Mouse (Mus musculus) small intestine, adult 2 months (tissue): ENCODE data around the gene Trim25. TPM values are rescaled to one million over a fixed set of nuclear protein-coding genes. Genes with fewer than 3 reads are reported as not detected.
A peak's percentile ranks its signal among the peaks of the same experiment; 100 is the strongest.

Experiments used
- H3K27ac ChIP-seq: fragments of 200-500 bp; 2 replicates; pipeline ENCODE4 v1.5.1; 2012; ENCODE audit warnings: low read depth, low read length, control low read depth, inconsistent platforms; ENCODE audit not compliant: insufficient read depth
- H3K27me3 ChIP-seq: fragments of 200-500 bp; 2 replicates; pipeline ENCODE4 v1.6.1; 2012; ENCODE audit warnings: mild to moderate bottlenecking, moderate library complexity, low read length, inconsistent platforms; ENCODE audit not compliant: control insufficient read depth, insufficient read depth
- H3K36me3 ChIP-seq: fragments of 200-500 bp; 2 replicates; pipeline ENCODE4 v1.6.1; 2012; ENCODE audit warnings: mild to moderate bottlenecking, low read length, control low read depth, inconsistent platforms; ENCODE audit not compliant: control insufficient read depth, insufficient read depth
- H3K4me1 ChIP-seq: fragments of 200-500 bp; 2 replicates; pipeline ENCODE4 v1.6.1; 2012; ENCODE audit warnings: low read length, inconsistent platforms, mixed read lengths; ENCODE audit not compliant: control insufficient read depth, insufficient read depth, insufficient read length
- H3K4me3 ChIP-seq: fragments of 200-500 bp; 2 replicates; pipeline ENCODE4 v1.5.1; 2012; ENCODE audit warnings: low read depth, mild to moderate bottlenecking, control low read depth, inconsistent platforms, low read length, moderate library complexity
- CTCF ChIP-seq: fragments of 200-500 bp; IDR thresholded peaks from 2 replicates; pipeline ENCODE4 v1.5.1; 2012; ENCODE audit warnings: low read depth, mild to moderate bottlenecking, control low read depth, inconsistent platforms, low read length, moderate library complexity, mixed read lengths; ENCODE audit not compliant: insufficient replicate concordance, insufficient read length; ENCODE audit errors: extremely low read depth
- POLR2A ChIP-seq: fragments of 200-500 bp; IDR thresholded peaks from 2 replicates; pipeline ENCODE4 v1.6.1; 2012; ENCODE audit warnings: low read depth, mild to moderate bottlenecking, control low read depth, inconsistent platforms, low read length, moderate library complexity
- WGBS: fragments of 180-500 bp; shearing (Covaris S2); methylation state at CpG from one replicate; pipeline ENCODE4 v1.1.7; 2018; 5-methylcytosine and 5-hydroxymethylcytosine counted together
- polyA plus RNA-seq: library from polyadenylated mRNA; depleted of rRNA; stranded (reverse); fragments of >200 nt; gene quantifications from 2 replicates; pipeline ENCODE4 v1.2.3, GENCODE M21; 2012

The Trim25 gene
- polyA plus RNA-seq, 1 experiment, result 129 TPM

DNA sequence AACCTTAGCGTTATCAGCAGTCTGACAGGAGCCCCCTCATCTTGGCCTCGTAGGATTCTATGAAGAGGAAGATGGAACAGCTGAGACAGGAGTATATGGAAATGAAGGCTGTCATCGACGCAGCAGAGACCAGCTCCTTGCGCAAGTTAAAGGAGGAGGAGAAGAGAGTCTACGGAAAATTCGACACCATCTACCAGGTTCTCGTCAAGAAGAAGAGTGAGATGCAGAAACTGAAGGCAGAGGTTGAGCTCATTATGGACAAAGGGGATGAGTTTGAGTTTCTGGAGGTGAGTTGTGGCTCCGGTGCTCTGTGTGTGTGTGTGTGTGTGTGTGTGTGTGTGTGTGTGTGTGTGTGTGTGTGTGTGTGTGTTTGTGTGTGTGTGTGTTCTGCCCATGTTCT, 9.9 kb downstream of the Trim25 start:
- H3K36me3 ChIP-seq, result peaks cover 82% of the 10 kb centered on the region
- 78% methylated on average over 9 of the region's 9 CpGs for WGBS
- no peak overlapping the region for H3K4me3 ChIP-seq
- no peak for TF ChIP-seq POLR2A
- TF ChIP-seq CTCF, result no peak
- H3K27me3 ChIP-seq, result no peaks in the 10 kb centered on the region
- peaks cover 5% of the 10 kb centered on the region; the same call in 1 of the 2 replicates for H3K4me1 ChIP-seq
- no peak overlapping the region for H3K27ac ChIP-seq

DNA sequence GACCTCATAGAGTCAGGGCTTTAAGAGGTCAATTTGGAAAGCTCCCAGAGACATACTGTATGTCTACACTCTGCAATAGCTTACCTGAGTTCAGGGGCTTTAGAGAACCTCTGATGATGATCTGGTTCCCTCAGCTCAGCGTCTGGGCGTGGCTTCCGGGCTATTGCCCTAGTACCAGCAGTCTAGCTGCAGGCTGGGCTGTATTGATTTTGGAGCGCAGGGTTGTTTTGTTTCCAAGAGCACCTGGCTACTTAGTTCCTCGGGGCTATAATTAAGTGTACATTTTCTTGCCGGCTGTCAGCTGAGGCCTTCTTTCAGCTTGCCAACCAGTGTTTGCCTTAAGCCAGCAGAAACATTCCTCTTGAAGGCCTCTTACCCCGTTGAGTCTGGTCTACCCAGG, 10.3 kb downstream of the Trim25 start:
- peaks cover 5% of the 10 kb centered on the region; the same call in 1 of the 2 replicates for H3K4me1 ChIP-seq
- H3K4me3 ChIP-seq, result no peak overlapping the region
- 32% methylated on average over 7 of the region's 7 CpGs for WGBS
- peak overlapping the region; percentile 49 for H3K27ac ChIP-seq
- no peaks in the 10 kb centered on the region for H3K27me3 ChIP-seq
- TF ChIP-seq CTCF, result no peak
- no peak for TF ChIP-seq POLR2A
- peaks cover 85% of the 10 kb centered on the region for H3K36me3 ChIP-seq

DNA sequence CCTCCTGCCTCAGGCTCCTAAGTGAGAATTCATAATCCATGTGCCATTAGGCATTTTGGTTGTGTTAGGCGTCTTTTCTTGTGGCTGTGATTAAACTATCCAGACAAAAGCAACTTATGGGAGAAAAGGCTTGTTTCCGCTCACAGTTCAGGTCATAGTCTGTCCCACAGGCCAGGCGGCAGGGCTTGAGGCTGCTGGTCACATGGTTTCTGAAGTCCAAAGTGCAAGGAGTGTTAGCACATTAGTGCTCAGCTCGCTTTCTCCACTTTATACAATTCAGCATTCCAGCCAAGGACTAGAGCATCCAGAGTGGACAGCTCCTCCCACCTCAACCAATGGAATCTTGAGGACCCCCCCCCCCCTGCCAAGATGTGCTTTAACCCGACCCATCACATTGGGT, 13.1 kb downstream of the Trim25 start:
- 58% methylated on average over 5 of the region's 5 CpGs for WGBS
- Histone ChIP-seq H3K36me3 (peaks cover 86% of the 10 kb centered on the region), H3K27me3 (no peaks in the 10 kb centered on the region), H3K27ac (peak overlapping the region; percentile 67), H3K4me1 (peaks cover 5% of the 10 kb centered on the region; the same call in 1 of the 2 replicates), H3K4me3 (no peak overlapping the region)
- TF ChIP-seq POLR2A (no peak), CTCF (no peak)

DNA sequence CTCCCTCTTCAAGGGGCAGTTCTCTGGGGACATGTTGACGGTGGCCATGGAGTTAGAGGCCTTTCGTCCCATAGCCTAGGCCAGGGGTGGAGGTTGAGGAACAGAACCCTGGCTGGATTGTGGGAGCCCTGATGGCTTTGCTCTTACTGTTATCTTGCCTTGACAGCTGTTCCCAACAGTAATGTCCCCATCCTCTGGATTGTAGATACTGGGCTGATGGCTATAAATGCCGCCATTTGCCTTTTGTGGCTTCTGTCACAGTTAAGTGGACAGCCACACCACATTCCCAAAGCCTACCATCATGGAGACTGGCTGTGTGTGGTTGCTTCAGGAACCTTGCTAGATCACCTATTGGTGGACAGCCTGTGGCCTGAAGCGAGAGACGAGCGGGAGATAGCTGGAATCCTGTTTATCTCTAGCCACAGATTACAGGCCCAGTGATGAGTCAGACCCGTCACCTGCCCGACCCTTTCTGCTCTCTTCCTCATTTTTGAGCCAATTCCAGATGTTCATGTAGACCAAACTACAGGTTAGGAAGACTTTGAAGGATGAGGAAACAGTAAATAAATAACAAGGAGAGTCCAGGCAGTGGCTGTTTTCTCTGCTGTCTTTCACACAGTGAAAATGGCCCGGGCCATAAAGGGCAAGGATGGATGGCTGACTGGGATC, 18.5 kb downstream of the Trim25 start:
- Histone ChIP-seq H3K36me3 (peaks cover 68% of the 10 kb centered on the region), H3K27me3 (no peaks in the 10 kb centered on the region), H3K4me1 (peaks cover 16% of the 10 kb centered on the region), H3K27ac (no peak overlapping the region), H3K4me3 (no peak overlapping the region)
- TF ChIP-seq POLR2A, result no peak
- TF ChIP-seq CTCF, result no peak
- 69% methylated on average over 9 of the region's 9 CpGs for WGBS

DNA sequence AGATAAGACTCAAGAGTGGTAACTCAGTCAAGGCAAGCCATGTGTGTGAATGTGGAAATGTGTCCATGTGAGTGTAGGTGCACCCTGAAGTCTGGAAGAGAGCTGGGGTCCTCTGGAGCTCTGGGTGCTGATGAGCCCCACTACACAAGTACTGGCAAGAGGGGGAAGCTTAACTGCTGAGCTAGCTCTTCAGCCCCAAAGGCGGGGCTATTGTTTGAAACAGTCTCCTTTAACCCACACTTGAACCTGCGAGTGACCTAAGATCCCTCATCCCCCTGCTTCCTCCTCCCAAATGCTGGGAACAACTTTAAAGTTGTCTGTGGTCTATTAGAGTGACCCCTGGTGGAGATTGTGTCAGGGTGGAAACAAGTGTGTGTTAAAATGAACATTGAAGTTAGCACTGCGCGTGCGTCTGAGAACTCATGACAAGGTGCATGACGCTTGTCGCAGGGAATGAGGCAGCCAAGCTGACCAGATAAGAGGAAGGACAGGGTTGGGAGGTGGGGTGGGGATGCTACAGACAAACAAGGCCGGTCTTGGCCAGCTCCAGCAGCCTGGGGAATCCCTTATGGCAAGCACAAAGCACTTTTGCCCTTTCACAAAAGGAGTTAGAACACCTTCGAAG, 21.6 kb downstream of the Trim25 start:
- no peaks in the 10 kb centered on the region for H3K27me3 ChIP-seq
- H3K4me3 ChIP-seq, result no peak overlapping the region
- 75% methylated on average over 9 of the region's 9 CpGs for WGBS
- peaks cover 40% of the 10 kb centered on the region for H3K36me3 ChIP-seq
- H3K4me1 ChIP-seq, result peaks cover 18% of the 10 kb centered on the region
- peak overlapping the region; percentile 71; the same call in 1 of the 2 replicates for H3K27ac ChIP-seq
- TF ChIP-seq CTCF (peak; percentile 21; the same call in 1 of the 2 replicates), POLR2A (no peak)

DNA sequence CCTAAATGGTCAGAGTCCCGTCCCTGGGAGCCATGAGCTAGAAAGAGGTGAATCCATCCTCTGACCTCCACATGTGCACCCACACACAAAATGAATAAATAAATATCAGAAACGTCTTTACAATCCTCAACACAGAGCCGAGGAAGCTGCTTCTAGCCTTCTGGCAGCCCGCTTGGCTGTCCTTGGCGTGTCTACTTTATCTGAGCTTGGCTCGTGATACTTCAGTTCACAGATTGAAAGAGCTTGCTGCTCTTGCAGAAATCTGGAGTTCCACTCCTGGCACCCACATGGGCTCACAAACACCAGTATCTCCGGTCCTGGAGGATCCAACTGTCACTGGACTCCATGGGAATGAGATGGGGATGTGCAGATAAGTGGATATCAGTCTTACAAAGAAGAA, 22.5 kb downstream of the Trim25 start:
- peaks cover 21% of the 10 kb centered on the region for H3K4me1 ChIP-seq
- peaks cover 31% of the 10 kb centered on the region for H3K36me3 ChIP-seq
- H3K27me3 ChIP-seq, result no peaks in the 10 kb centered on the region
- H3K27ac ChIP-seq, result peak overlapping the region; percentile 71
- WGBS, result 26% methylated on average over 7 of the region's 7 CpGs
- H3K4me3 ChIP-seq, result no peak overlapping the region
- TF ChIP-seq POLR2A (no peak), CTCF (no peak)

DNA sequence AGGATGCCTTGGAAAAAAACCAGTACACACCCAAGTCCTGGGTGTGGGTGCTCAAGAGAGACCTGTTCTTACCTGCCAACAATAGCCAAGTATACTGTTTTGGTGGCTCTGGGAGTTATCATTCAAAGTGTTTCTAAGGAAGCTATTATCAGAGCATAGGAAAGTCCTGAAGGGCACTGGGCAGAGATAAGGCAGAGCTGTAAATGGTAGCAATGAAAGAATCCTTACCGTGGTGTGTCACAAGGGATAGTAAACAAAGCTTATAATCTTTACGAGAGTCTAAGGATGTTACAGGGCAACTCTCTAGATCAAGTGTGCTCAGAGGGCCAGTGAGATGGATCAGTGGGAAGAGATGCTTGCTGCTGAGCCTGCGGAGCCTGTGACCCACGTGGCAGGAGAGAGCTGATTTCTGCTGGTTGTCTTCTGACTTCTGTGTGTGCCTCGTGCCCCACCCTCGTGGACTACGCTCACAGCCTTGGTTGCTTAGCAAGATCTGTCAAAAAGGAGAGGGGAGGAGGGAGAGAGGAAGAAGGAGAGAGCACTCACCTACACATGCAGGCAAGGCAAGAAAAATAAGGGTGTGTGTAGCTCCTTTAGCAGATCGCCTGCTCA, 23.1 kb downstream of the Trim25 start:
- peak overlapping the region; percentile 81 for H3K27ac ChIP-seq
- H3K4me3 ChIP-seq, result no peak overlapping the region
- peaks cover 28% of the 10 kb centered on the region for H3K36me3 ChIP-seq
- no peaks in the 10 kb centered on the region for H3K27me3 ChIP-seq
- 27% methylated on average over 8 of the region's 8 CpGs for WGBS
- TF ChIP-seq CTCF (no peak), POLR2A (no peak)
- peaks cover 21% of the 10 kb centered on the region for H3K4me1 ChIP-seq
